Mouse (Mus musculus) hindbrain, embryonic 16.5 days (tissue): ENCODE measurements around the gene Slc35c1. TPM values are rescaled to one million over a fixed set of nuclear protein-coding genes. Genes with fewer than 3 reads are reported as not detected.

Source experiments
- ATAC-seq: fragments of 200-750 bp; cut with Nextera tagmentation; 2 replicates; pipeline ENCODE4 v1.8.0; 2017; ENCODE audit warnings: moderate TSS enrichment, moderate library complexity
- H3K27ac ChIP-seq: fragments of 300-500 bp; sonication (generic); 2 replicates; pipeline ENCODE4 v1.5.1; 2014; ENCODE audit warnings: low read depth, mild to moderate bottlenecking, control low read depth, low read length, moderate library complexity
- H3K27me3 ChIP-seq: fragments of 300-500 bp; sonication (generic); replicated peaks from 2 replicates; pipeline ENCODE4 v1.6.1; 2014; ENCODE audit warnings: low read length; ENCODE audit not compliant: control insufficient read depth, insufficient read depth
- H3K36me3 ChIP-seq: fragments of 300-500 bp; sonication (generic); 2 replicates; pipeline ENCODE4 v1.6.1; 2014; ENCODE audit warnings: mild to moderate bottlenecking, low read length, moderate library complexity, mixed read lengths; ENCODE audit not compliant: control insufficient read depth, insufficient read depth
- H3K4me1 ChIP-seq: fragments of 300-500 bp; sonication (generic); 2 replicates; pipeline ENCODE4 v1.6.1; 2014; ENCODE audit warnings: low read depth, low read length; ENCODE audit not compliant: control insufficient read depth, insufficient read depth
- H3K4me2 ChIP-seq: fragments of 300-500 bp; sonication (generic); 2 replicates; pipeline ENCODE4 v1.6.1; 2014; ENCODE audit warnings: mild to moderate bottlenecking, low read length, control low read depth, moderate library complexity
- H3K4me3 ChIP-seq: fragments of 300-500 bp; sonication (generic); 2 replicates; pipeline ENCODE4 v1.5.1; 2014; ENCODE audit warnings: mild to moderate bottlenecking, low read length, control low read depth, moderate library complexity
- H3K9ac ChIP-seq: fragments of 300-500 bp; sonication (generic); 2 replicates; pipeline ENCODE4 v1.6.1; 2014; ENCODE audit warnings: low read depth, mild to moderate bottlenecking, control low read depth, low read length, moderate library complexity
- H3K9me3 ChIP-seq: fragments of 300-500 bp; sonication (generic); 2 replicates; pipeline ENCODE4 v1.6.1; 2014; ENCODE audit warnings: mild to moderate bottlenecking, low read length, moderate library complexity; ENCODE audit not compliant: control insufficient read depth
- WGBS: fragments of 180-500 bp; shearing (Covaris S2); extraction: QIAGEN DNeasy Blood & Tissue Kit; methylation state at CpG from one replicate; pipeline ENCODE4 v1.1.7; 2014; 5-methylcytosine and 5-hydroxymethylcytosine counted together
- polyA plus RNA-seq: library from polyadenylated mRNA; unstranded; fragments of >200 nt; fragmentation: Nextera tagmentation; extraction: Ambion mirVana; gene quantifications from 2 replicates; pipeline ENCODE4 v1.2.1, GENCODE M21; 2015

Slc35c1 gene
- 18.9 and 20.7 TPM in 2 replicates for polyA plus RNA-seq

DNA sequence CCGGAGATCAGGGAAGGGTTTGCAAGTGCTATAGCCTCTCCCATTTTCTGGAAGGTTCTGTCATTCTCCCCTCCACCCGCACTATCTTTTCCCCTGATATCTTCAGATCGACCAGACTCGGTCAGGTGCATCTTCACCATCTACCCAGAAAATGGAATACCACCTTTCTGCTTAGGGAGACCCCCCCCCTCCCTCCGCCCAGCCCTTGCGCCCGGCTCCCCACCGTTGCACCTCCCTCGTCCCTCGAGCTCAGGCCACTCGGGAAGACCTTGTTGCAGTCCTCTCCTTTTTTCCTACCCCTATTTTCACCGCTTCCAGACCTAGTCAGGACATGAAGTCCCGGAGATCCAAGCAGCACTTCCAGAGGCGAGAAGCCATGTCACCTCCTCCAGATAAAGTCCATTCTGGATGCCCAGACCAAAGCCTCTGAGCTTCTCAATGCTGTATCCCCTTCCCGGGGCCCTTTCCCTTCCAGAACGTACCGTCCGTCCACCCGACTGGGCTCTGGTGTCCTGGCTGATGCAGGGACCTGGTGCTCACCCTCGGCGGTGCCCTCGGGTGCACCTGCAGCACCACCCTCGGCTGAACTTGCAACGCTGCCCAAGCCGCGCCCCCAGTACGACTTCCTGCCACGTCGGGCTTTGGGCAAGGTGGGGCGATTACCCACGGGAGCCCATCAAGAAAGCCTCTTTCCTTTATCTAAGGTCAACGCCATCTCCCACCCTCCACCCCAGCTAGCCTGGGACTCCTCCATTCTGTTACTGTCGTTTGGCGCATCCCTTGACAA lies at the start of gene Slc35c1:
Gene Slc35c1 (minus strand): TSS at position 618 of the 787 bp plus-strand sequence.
- ATAC-seq, result peak; percentile 55; the same call in 1 of the 2 replicates
- Histone ChIP-seq H3K9me3 (no peaks in the 10 kb centered on the region), H3K27ac (peak within 1 kb of the TSS; percentile 24), H3K36me3 (no peaks in the 10 kb centered on the region), H3K4me1 (peaks cover 41% of the 10 kb centered on the region), H3K27me3 (no peaks in the 10 kb centered on the region), H3K4me2 (peak within 1 kb of the TSS; percentile 95), H3K4me3 (peak within 1 kb of the TSS; percentile 54), H3K9ac (peak within 1 kb of the TSS; percentile 54)
- under 1% methylated on average over 34 of the region's 34 CpGs for WGBS

- H3K9me3 ChIP-seq, result no peaks in the 10 kb centered on the region
- H3K27ac ChIP-seq, result no peak overlapping the region
- 94% methylated on average over 7 of the region's 7 CpGs for whole genome bisulfite sequencing
- no peak overlapping the region for H3K9ac ChIP-seq
- ATAC-seq, result no peak
- H3K4me2 ChIP-seq, result no peak overlapping the region
- no peaks in the 10 kb centered on the region for H3K27me3 ChIP-seq
- H3K4me3 ChIP-seq, result no peak overlapping the region
- H3K36me3 ChIP-seq, result no peaks in the 10 kb centered on the region
- peaks cover 2% of the 10 kb centered on the region for H3K4me1 ChIP-seq
Measured at GRCm38 (mm10) chr2:92505291-92505690, 45.0 kb upstream of the Slc35c1 start.

- H3K27me3 ChIP-seq, result no peaks in the 10 kb centered on the region
- no peak overlapping the region for H3K27ac ChIP-seq
- H3K9ac ChIP-seq, result no peak overlapping the region
- no peak for ATAC-seq
- H3K4me3 ChIP-seq, result no peak overlapping the region
- no peak overlapping the region for H3K4me2 ChIP-seq
- peaks cover 11% of the 10 kb centered on the region for H3K4me1 ChIP-seq
- no peaks in the 10 kb centered on the region for H3K9me3 ChIP-seq
- 78% methylated on average over 3 of the region's 3 CpGs for WGBS
- no peaks in the 10 kb centered on the region for H3K36me3 ChIP-seq
Measured at GRCm38 (mm10) chr2:92503421-92503820, 43.1 kb upstream of the Slc35c1 start.

- 20% methylated on average over 3 of the region's 3 CpGs for WGBS
- no peaks in the 10 kb centered on the region for H3K27me3 ChIP-seq
- H3K36me3 ChIP-seq, result no peaks in the 10 kb centered on the region
- H3K9ac ChIP-seq, result no peak overlapping the region
- H3K4me1 ChIP-seq, result peaks cover 27% of the 10 kb centered on the region
- no peak overlapping the region for H3K4me3 ChIP-seq
- no peak overlapping the region for H3K4me2 ChIP-seq
- peak overlapping the region; percentile 67 for H3K27ac ChIP-seq
- no peaks in the 10 kb centered on the region for H3K9me3 ChIP-seq
- peak; percentile 88 for ATAC-seq
Measured at GRCm38 (mm10) chr2:92499701-92500322, 39.5 kb upstream of the Slc35c1 start.

GRCm38 (mm10) chr2:92497112-92497511 lies 36.8 kb upstream of the Slc35c1 start:
- WGBS, result 71% methylated on average over 5 of the region's 5 CpGs
- H3K9ac ChIP-seq, result no peak overlapping the region
- H3K4me1 ChIP-seq, result peaks cover 35% of the 10 kb centered on the region
- H3K4me3 ChIP-seq, result no peak overlapping the region
- no peaks in the 10 kb centered on the region for H3K27me3 ChIP-seq
- ATAC-seq, result no peak
- no peak overlapping the region for H3K4me2 ChIP-seq
- H3K36me3 ChIP-seq, result no peaks in the 10 kb centered on the region
- H3K9me3 ChIP-seq, result no peaks in the 10 kb centered on the region
- H3K27ac ChIP-seq, result peak overlapping the region; percentile 40; the same call in 1 of the 2 replicates

- Histone ChIP-seq H3K4me3 (no peak overlapping the region), H3K9me3 (no peaks in the 10 kb centered on the region), H3K9ac (no peak overlapping the region), H3K36me3 (no peaks in the 10 kb centered on the region), H3K4me2 (no peak overlapping the region), H3K27me3 (no peaks in the 10 kb centered on the region), H3K4me1 (peaks cover 40% of the 10 kb centered on the region), H3K27ac (peak overlapping the region; percentile 40; the same call in 1 of the 2 replicates)
- no peak for ATAC-seq
- 33% methylated on average over 10 of the region's 10 CpGs for WGBS
Measured at GRCm38 (mm10) chr2:92496681-92497080, 36.3 kb upstream of the Slc35c1 start.

GRCm38 (mm10) chr2:92494956-92495355 lies 34.6 kb upstream of the Slc35c1 start:
- Histone ChIP-seq H3K27me3 (no peaks in the 10 kb centered on the region), H3K36me3 (no peaks in the 10 kb centered on the region), H3K4me1 (peaks cover 35% of the 10 kb centered on the region), H3K4me3 (no peak overlapping the region), H3K27ac (no peak overlapping the region), H3K9me3 (no peaks in the 10 kb centered on the region), H3K9ac (no peak overlapping the region), H3K4me2 (no peak overlapping the region)
- 78% methylated on average over 3 of the region's 3 CpGs for WGBS
- no peak for ATAC-seq

DNA sequence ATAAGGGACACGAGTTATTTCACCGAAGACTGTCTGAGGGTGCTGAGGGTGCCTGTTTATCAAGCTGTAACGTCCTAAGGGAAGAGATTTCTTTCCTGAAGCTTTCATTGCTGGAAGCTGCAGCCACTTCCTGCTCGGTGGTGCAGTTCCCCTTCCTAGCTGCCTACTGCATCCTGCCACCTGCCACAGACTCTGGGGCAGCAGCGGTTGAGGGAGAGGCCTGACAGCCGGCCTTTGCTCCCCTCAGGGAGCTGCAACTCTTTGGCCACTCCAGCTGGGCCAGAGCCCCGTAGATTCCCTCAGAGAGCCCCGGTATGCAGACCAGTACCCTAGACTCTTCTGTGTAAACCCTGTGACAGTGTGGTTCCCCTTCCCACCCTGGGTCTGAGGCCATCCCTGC lies 34.1 kb upstream of the Slc35c1 start:
- Histone ChIP-seq H3K4me3 (no peak overlapping the region), H3K9me3 (no peaks in the 10 kb centered on the region), H3K27ac (no peak overlapping the region), H3K36me3 (no peaks in the 10 kb centered on the region), H3K4me2 (no peak overlapping the region), H3K27me3 (no peaks in the 10 kb centered on the region), H3K9ac (peak overlapping the region; percentile 35; the same call in 1 of the 2 replicates), H3K4me1 (peaks cover 31% of the 10 kb centered on the region)
- 48% methylated on average over 8 of the region's 8 CpGs for WGBS
- ATAC-seq, result no peak

GRCm38 (mm10) chr2:92493656-92494390 lies 33.5 kb upstream of the Slc35c1 start:
- no peaks in the 10 kb centered on the region for H3K9me3 ChIP-seq
- no peak overlapping the region for H3K4me3 ChIP-seq
- no peak overlapping the region for H3K27ac ChIP-seq
- no peaks in the 10 kb centered on the region for H3K36me3 ChIP-seq
- no peaks in the 10 kb centered on the region for H3K27me3 ChIP-seq
- H3K4me2 ChIP-seq, result no peak overlapping the region
- H3K4me1 ChIP-seq, result peaks cover 30% of the 10 kb centered on the region
- H3K9ac ChIP-seq, result no peak overlapping the region
- 50% methylated on average over 15 of the region's 15 CpGs for WGBS
- ATAC-seq, result no peak
